Mouse (Mus musculus) lung, adult 2 months (tissue): ENCODE results near the gene Gm4201.
"Not testable (repeated sequence)": the region's sequence is repeated elsewhere in the genome, so short reads cannot be mapped to it uniquely, and the experiment has no call there.

Experiments used
- CTCF ChIP-seq: fragments of 200-500 bp; IDR thresholded peaks from 2 replicates; pipeline ENCODE4 v1.5.1; 2011; ENCODE audit warnings: mild to moderate bottlenecking, low read length, control low read depth; ENCODE audit not compliant: insufficient read depth
- POLR2A ChIP-seq: fragments of 200-500 bp; IDR thresholded peaks from 2 replicates; pipeline ENCODE4 v1.6.1; 2011; ENCODE audit warnings: low read depth, mild to moderate bottlenecking, control low read depth, low read length, borderline replicate concordance; ENCODE audit errors: extremely low read depth

DNA sequence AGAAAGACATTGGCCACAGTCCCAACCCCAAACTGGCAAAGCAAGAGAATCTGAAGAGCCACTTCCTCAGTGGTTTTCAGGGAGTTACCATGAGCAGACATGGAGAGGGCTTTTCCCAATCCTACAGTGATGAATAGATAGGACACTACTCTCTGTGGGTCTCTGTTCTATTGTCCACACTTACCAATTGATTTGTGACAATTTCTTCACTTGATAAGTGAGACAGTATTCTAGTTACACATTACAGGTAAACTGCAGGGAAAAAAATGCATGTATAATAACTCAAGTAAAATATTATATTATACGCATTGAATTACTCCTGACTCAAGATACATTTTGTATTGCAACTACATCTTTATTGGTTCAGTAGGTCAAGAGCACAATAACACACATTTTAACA lies 30.4 kb downstream of the Gm4201 start, which contains the start of gene Gm8677:
- not testable (repeated sequence) for TF ChIP-seq CTCF, POLR2A
